16 mouse cellular contexts compared by ENCODE assay signal in the genomic region with DNA sequence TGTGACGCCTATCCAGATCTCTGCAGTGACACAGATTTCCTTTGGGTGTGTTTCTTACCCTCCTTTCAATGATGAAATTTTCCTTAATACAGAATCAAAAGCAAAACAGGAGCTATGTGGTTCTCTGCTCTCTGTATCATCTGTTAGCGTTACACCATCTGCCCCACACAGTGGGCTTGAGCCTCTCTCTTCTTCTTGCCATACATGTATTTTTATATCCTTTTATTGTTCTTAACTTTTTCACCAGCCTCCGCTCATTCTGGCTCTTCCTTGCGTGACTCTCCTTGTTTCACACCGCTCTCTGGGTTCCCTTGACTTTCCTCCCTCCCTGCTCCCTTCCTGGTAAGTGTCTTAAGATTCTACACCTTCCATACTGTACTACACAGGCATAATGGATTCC. TPM values are rescaled to one million over a fixed set of nuclear protein-coding genes. Genes with fewer than 3 reads are reported as not detected.
DNase-seq lines count a peak whose midpoint lies in the region.
"Had no signal": no experiment of that assay in that cellular context is flagged by ENCODE, and none has a peak within 500 bp of the region (broad histone marks: within the 10 kb centered on the region; RNA-seq: fewer than 3 reads in every experiment).

No protein-coding gene starts in this region.

- intact Hi-C loops in gastrocnemius, postnatal 36 days (cut with DNase I), result no loop called here

- peak; percentile 27 to 48 for DNase-seq in frontal cortex, adult 2 months (ENCODE audit: extremely low spot score in 1 of 2, low spot score in 1 of 2)
- DNase-seq in frontal cortex, postnatal 25 days (ENCODE audit: low spot score in 2 of 2), result no peak
- peak; percentile 32 to 47 for DNase-seq in right cerebral cortex, adult 2 months (ENCODE audit: low spot score in 2 of 2)
- no peak for DNase-seq in right cerebral cortex, postnatal 4 days
- DNase-seq in left cerebral cortex, adult 9 months (ENCODE audit: low spot score in 2 of 2), result peak; percentile 11 to 58
- peak; percentile 84 for DNase-seq in telencephalon, adult 2 months (ENCODE audit: low read depth, low spot score)
- no peak for DNase-seq in gastrocnemius, postnatal 36 days
- no peak for DNase-seq in thymus, postnatal 0 days (ENCODE audit: low spot score)
- DNase-seq: adrenal gland, postnatal 14 days; cerebellum, postnatal 10 days; kidney, postnatal 25 days; liver; lung, postnatal 4 days; retina, postnatal 1 day; spleen, adult 18-20 months; thymus, postnatal 25 days had no signal

RNA-seq across cellular contexts. Expression of gene Stx17, which starts 28.5 kb away (rescaled TPM):
- 13.0 and 14.7 TPM in 2 replicates for polyA plus RNA-seq in frontal cortex, adult 2 months (2012; rRNA removed)
- total RNA-seq in gastrocnemius, postnatal 36 days (2021), result 10 to 100 TPM; 23.2 to 28.8 TPM
- 17.3 and 20.7 TPM in 2 replicates for polyA plus RNA-seq in thymus, postnatal 0 days (2015; fragmentation: Nextera tagmentation; extraction: Ambion mirVana)

Comparison
In these comparisons a context has a peak if more than half of its experiments do, and no peak if none do; other contexts are left out.
1. DNase-seq: peak in frontal cortex, adult 2 months (2 of 2), right cerebral cortex, adult 2 months (2 of 2), left cerebral cortex, adult 9 months (2 of 2) and telencephalon, adult 2 months (single experiment); none in frontal cortex, postnatal 25 days (0 of 2), right cerebral cortex, postnatal 4 days (single experiment), gastrocnemius, postnatal 36 days (0 of 2) and thymus, postnatal 0 days (single experiment).